Mouse (Mus musculus) liver, embryonic 14.5 days (tissue): ENCODE measurements around the gene Mb21d2.

ENCODE experiments used
- CTCF ChIP-seq: IDR thresholded peaks from 2 replicates; pipeline ENCODE4 v1.5.1; 2016; ENCODE audit warnings: antibody characterized with exemption, low read depth, control low read depth
- EP300 ChIP-seq: IDR thresholded peaks from 2 replicates; pipeline ENCODE4 v1.6.1; 2016; ENCODE audit warnings: antibody characterized with exemption, low read depth

GRCm38 (mm10) chr16:28906370-28907275 lies 22.9 kb downstream of the Mb21d2 start:
- TF ChIP-seq CTCF: no peak
- no peak for TF ChIP-seq EP300
